Mouse (Mus musculus) stomach, postnatal 0 days (tissue): Measurements from ENCODE around the gene Mafg. TPM values are rescaled to one million over a fixed set of nuclear protein-coding genes. Genes with fewer than 3 reads are reported as not detected.
A peak's percentile ranks its signal among the peaks of the same experiment; 100 is the strongest.

ENCODE experiments used
- ATAC-seq: fragments of 200-750 bp; cut with Nextera tagmentation; 2 replicates; pipeline ENCODE4 v1.8.0; 2017; ENCODE audit not compliant: low FRiP score, low TSS enrichment
- DNase-seq: peaks from one replicate; pipeline ENCODE4 v3.0.0-alpha.2; 2016; ENCODE audit warnings: low spot score
- H3K27ac ChIP-seq: fragments of 300-500 bp; sonication (generic); replicated peaks from 2 replicates; pipeline ENCODE4 v1.5.1; 2014; ENCODE audit warnings: mild to moderate bottlenecking, control low read depth
- H3K27me3 ChIP-seq: fragments of 300-500 bp; sonication (generic); 2 replicates; pipeline ENCODE4 v1.6.1; 2014; ENCODE audit warnings: low read length; ENCODE audit not compliant: control insufficient read depth, insufficient read depth
- H3K36me3 ChIP-seq: fragments of 300-500 bp; sonication (generic); 2 replicates; pipeline ENCODE4 v1.6.1; 2014; ENCODE audit warnings: low read length, mixed read lengths; ENCODE audit not compliant: control insufficient read depth, insufficient read depth
- H3K4me1 ChIP-seq: fragments of 300-500 bp; sonication (generic); replicated peaks from 2 replicates; pipeline ENCODE4 v1.6.1; 2014; ENCODE audit warnings: antibody characterized with exemption; ENCODE audit not compliant: control insufficient read depth, insufficient read depth
- H3K4me2 ChIP-seq: fragments of 300-500 bp; sonication (generic); replicated peaks from 2 replicates; pipeline ENCODE4 v1.6.1; 2014; ENCODE audit warnings: low read depth, mild to moderate bottlenecking, control low read depth, moderate library complexity
- H3K4me3 ChIP-seq: fragments of 300-500 bp; sonication (generic); 2 replicates; pipeline ENCODE4 v1.5.1; 2014; ENCODE audit warnings: low read depth, low read length, control low read depth
- H3K9ac ChIP-seq: fragments of 300-500 bp; sonication (generic); 2 replicates; pipeline ENCODE4 v1.6.1; 2014; ENCODE audit warnings: mild to moderate bottlenecking, low read length, control low read depth, mixed read lengths
- H3K9me3 ChIP-seq: fragments of 300-500 bp; sonication (generic); 2 replicates; pipeline ENCODE4 v1.6.1; 2016; ENCODE audit warnings: low read length; ENCODE audit not compliant: control insufficient read depth
- CTCF ChIP-seq: IDR thresholded peaks from 2 replicates; pipeline ENCODE4 v1.5.1; 2016; ENCODE audit warnings: antibody characterized with exemption, low read depth, mild to moderate bottlenecking, moderate library complexity
- EP300 ChIP-seq: optimal IDR thresholded peaks from 2 replicates; pipeline ENCODE3; 2016; ENCODE audit warnings: antibody characterized with exemption
- WGBS: fragments of 180-500 bp; shearing (Covaris S2); extraction: QIAGEN DNeasy Blood & Tissue Kit; methylation state at CpG from one replicate; pipeline ENCODE4 v1.1.7; 2014; 5-methylcytosine and 5-hydroxymethylcytosine counted together
- polyA plus RNA-seq: library from polyadenylated mRNA; unstranded; fragments of >200 nt; fragmentation: Nextera tagmentation; extraction: Ambion mirVana; gene quantifications from 2 replicates; pipeline ENCODE4 v1.2.1, GENCODE M21; 2015

Mafg gene
- polyA plus RNA-seq, 1 experiment from 2014 or later, result 21.3 TPM

DNA sequence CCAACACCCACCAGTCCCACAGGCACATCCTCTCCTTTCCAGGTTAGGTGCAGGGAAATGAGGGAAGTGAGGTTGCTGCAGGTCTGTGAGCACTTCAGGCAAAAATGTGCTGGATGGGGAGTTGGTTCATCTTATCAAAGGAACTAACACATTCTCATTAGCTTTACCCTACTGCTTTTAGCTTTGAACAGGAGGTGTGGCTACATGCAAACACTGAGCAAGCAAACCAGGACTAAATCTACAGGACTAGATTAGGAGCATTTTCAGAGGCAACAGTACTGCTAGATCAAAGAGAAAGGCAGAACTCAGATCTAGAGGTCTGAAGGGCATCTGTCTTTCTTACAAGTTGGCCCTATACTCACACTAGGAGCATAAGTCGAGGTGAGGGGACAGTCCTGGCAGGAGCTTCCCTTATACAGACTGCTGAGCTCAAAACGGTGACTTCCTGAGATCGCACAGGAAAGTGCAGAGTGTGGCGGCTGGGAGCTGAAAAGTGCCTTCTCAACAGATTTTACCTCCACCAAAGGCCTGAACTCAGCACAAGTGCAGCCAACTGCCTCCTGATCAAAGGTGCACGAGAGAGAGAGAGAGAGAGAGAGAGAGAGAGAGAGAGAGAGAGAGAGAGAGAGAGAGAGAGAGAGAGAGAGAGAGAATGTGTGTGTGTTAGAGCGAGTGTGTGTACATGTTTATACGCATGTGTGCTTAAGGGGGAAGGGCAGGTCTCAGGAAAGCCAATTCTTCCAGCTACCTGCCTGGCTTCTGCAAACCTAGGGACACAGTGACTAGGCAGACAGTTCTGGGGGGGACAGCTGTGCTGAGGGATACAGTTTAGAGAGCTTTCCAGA, 2.3 kb downstream of the Mafg start:
- H3K4me2 ChIP-seq, result peak overlapping the region; percentile 82
- no peaks in the 10 kb centered on the region for H3K36me3 ChIP-seq
- H3K9me3 ChIP-seq, result no peaks in the 10 kb centered on the region
- DNase-seq (peak; percentile 54), ATAC-seq (peak; percentile 25)
- H3K4me3 ChIP-seq, result no peak overlapping the region
- TF ChIP-seq CTCF, result no peak
- TF ChIP-seq EP300, result no peak
- peaks cover 8% of the 10 kb centered on the region for H3K4me1 ChIP-seq
- WGBS, result 27% methylated on average over 7 of the region's 7 CpGs
- H3K27ac ChIP-seq, result peak overlapping the region; percentile 97
- no peaks in the 10 kb centered on the region for H3K27me3 ChIP-seq
- H3K9ac ChIP-seq, result peak overlapping the region; percentile 94

DNA sequence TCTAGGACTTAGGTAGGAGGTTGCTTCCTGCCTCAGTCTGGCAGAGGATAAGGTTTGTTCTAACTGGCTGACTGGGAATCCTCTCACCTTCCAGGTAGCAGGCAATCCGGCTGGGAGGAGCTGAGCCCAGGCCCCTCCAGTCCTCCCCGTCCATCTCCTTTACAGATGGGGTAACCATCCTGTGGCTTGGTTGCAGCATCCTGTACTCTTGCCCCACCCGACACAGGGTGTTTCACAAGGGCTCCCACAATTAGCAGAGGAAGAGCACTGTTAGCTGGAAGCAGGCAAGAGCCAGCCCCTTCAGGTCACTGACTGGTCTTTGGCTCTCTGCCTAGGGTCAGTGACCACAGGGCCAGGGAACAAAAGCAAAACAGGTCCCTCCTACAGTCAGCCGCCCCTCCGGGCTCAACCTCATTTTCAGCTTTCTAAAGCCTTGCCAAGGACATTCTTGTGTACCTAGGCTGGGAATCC, 3.0 kb downstream of the Mafg start:
- Histone ChIP-seq H3K36me3 (no peaks in the 10 kb centered on the region), H3K27me3 (no peaks in the 10 kb centered on the region), H3K4me1 (peaks cover 8% of the 10 kb centered on the region), H3K27ac (peak overlapping the region; percentile 97), H3K4me2 (peak overlapping the region; percentile 82), H3K9me3 (no peaks in the 10 kb centered on the region), H3K9ac (peak overlapping the region; percentile 51), H3K4me3 (peak overlapping the region; percentile 18)
- WGBS, result 47% methylated on average over 5 of the region's 5 CpGs
- TF ChIP-seq CTCF, result no peak
- no peak for TF ChIP-seq EP300
- no peak for ATAC-seq
- DNase-seq, result peak; percentile 64

DNA sequence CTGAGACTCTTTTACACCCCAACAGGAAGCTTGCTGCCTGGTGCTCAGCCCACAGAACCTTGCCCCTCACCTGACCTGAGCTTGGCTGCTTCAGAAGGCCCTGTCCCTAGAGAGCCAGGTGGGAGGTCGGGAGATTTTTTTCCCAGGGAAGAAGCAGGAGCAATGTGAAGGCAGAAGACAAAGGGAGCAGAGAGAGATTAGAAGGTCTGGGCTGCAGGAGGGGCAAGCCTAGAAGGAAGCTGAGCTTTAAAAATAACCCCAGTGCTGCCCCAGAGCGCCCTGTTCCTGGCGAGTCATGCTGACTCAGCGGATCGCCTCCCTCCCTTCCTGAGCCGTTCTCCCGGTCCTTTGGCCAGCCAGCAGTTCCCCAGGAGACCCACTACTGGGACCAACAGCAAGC, 3.5 kb downstream of the Mafg start:
- Histone ChIP-seq H3K9me3 (no peaks in the 10 kb centered on the region), H3K27ac (peak overlapping the region; percentile 97), H3K9ac (peak overlapping the region; percentile 51), H3K4me3 (peak overlapping the region; percentile 18), H3K27me3 (no peaks in the 10 kb centered on the region), H3K4me2 (peak overlapping the region; percentile 82), H3K4me1 (peaks cover 11% of the 10 kb centered on the region), H3K36me3 (no peaks in the 10 kb centered on the region)
- peak; percentile 20; the same call in 1 of the 2 replicates for ATAC-seq
- DNase-seq, result peak; percentile 88
- TF ChIP-seq EP300 (no peak), CTCF (no peak)
- WGBS, result 26% methylated on average over 7 of the region's 7 CpGs

DNA sequence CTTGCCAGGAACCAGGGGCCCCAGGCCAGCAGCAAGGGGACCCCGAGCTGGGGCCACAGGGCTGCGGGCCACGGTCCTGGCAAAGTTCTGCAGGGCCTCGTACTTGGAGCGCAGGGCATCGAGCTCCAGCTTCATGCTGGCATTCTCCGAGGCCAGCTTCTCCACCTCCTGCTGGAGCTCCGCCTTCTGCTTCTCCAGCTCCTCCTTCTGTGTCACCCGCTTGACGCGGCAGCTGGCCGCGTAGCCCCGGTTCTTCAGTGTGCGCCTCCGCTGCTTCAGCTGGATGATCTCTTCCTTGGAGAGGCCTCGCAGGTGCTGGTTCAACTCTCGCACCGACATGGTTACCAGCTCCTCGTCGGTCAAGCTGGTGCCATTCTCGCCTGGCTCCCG, 4.1 kb downstream of the Mafg start:
- Histone ChIP-seq H3K9me3 (no peaks in the 10 kb centered on the region), H3K36me3 (no peaks in the 10 kb centered on the region), H3K9ac (peak overlapping the region; percentile 51), H3K4me2 (peak overlapping the region; percentile 82), H3K4me1 (peaks cover 11% of the 10 kb centered on the region), H3K27me3 (no peaks in the 10 kb centered on the region), H3K4me3 (peak overlapping the region; percentile 18; the same call in 1 of the 2 replicates), H3K27ac (peak overlapping the region; percentile 97)
- no peak for ATAC-seq
- WGBS, result 53% methylated on average over 23 of the region's 23 CpGs
- TF ChIP-seq CTCF, result no peak
- TF ChIP-seq EP300, result no peak
- peak; percentile 80 for DNase-seq

DNA sequence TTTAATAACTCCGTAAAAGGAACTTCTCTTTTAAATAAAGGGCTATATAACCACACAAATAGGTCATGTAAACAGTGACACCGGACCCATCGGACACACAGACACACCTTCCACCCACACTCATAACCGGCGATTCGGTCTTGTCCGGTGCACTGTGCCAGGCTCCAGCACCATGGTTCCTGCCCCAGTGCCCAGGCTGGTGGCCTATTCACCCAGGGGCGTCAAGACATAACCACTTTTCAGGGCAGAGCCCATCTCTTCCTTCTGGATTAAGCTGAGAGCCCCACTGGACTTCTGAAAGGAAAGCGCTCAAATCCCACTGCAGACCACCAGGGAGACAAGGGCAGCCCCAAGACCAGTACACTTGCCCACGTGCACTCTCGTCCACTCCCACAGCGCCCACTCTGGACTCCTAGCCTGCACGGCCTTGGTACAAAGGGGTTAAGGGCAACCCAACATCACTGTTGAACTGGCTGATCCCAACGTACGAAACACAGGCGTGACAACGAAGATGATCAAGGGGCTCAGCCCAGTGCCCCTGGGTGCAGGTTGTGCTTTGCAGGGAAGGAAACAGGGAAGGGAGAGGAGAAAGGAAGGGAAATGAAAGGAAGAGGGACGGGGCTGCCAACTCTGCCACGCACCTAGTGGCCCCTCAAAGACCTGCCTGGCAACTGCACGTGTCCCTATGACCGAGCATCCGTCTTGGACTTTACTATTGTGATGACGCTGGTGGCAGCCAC, 4.6 kb downstream of the Mafg start:
- no peak overlapping the region for H3K27ac ChIP-seq
- no peak for TF ChIP-seq CTCF
- TF ChIP-seq EP300, result no peak
- DNase-seq (peak; percentile 13), ATAC-seq (no peak)
- no peaks in the 10 kb centered on the region for H3K27me3 ChIP-seq
- H3K4me2 ChIP-seq, result no peak overlapping the region
- H3K4me1 ChIP-seq, result peaks cover 11% of the 10 kb centered on the region
- H3K9me3 ChIP-seq, result no peaks in the 10 kb centered on the region
- no peaks in the 10 kb centered on the region for H3K36me3 ChIP-seq
- no peak overlapping the region for H3K4me3 ChIP-seq
- 87% methylated on average over 23 of the region's 23 CpGs for WGBS
- no peak overlapping the region for H3K9ac ChIP-seq
